ENCODE assay signal across 13 mouse cellular contexts in the genomic region with DNA sequence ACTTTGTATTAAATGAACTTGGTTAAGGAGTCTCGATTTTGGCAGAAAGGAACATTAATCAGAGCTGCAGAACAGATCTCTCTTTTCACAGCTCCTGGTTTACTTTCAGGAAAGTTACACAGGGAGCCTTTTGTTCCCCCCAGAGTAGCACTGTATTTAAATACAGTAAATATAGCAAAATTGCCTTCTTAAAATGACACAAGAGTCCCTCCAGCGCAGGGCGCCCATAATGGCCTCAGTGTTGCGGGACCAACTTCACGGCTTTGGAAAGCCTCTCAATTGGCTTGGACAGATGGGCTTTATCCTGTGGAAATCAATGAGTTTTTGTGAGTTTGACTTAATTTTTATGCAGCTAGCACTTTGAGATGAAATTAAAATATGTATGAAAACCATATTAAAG.
"Had no signal": no experiment of that assay in that cellular context is flagged by ENCODE, and none has a peak within 500 bp of the region (broad histone marks: within the 10 kb centered on the region; RNA-seq: fewer than 3 reads in every experiment).

No protein-coding gene starts in this region.

- ATAC-seq: inflammation-experienced regulatory T-cells, adult 6 months; liver, embryonic 12.5 days had no signal

- H3K27ac ChIP-seq: left cerebral cortex, adult 2 months; liver, embryonic 12.5 days; lung, embryonic 15.5 days; neural tube, embryonic 13.5 days had no signal

- DNase-seq: kidney, adult 11 months; kidney, postnatal 14 days; lung, postnatal 14 days; midbrain, embryonic 14.5 days; retina, postnatal 1 day; right cerebral cortex, postnatal 25 days; thymus, adult 18-20 months; thymus, postnatal 14 days had no signal

- H3K4me2 ChIP-seq: liver, embryonic 12.5 days; lung, embryonic 15.5 days; neural tube, embryonic 13.5 days had no signal

- H3K9ac ChIP-seq: liver, embryonic 12.5 days; lung, embryonic 15.5 days; neural tube, embryonic 13.5 days had no signal

- H3K36me3 ChIP-seq: liver, embryonic 12.5 days; lung, embryonic 15.5 days; neural tube, embryonic 13.5 days had no signal

- H3K27me3 ChIP-seq: liver, embryonic 12.5 days; lung, embryonic 15.5 days had no signal

- H3K4me1 ChIP-seq: liver, embryonic 12.5 days; lung, embryonic 15.5 days had no signal

- H3K4me3 ChIP-seq: left cerebral cortex, adult 2 months; liver, embryonic 12.5 days; lung, embryonic 15.5 days; neural tube, embryonic 13.5 days had no signal

- H3K9me3 ChIP-seq: liver, embryonic 12.5 days; lung, embryonic 15.5 days; neural tube, embryonic 13.5 days had no signal
